Mouse (Mus musculus) lung, postnatal 10 days (tissue): ENCODE measurements around the gene Paxx.

Experiments used
- DNase-seq: peaks from one replicate; pipeline ENCODE4 v3.0.0; 2021

Paxx gene

DNA sequence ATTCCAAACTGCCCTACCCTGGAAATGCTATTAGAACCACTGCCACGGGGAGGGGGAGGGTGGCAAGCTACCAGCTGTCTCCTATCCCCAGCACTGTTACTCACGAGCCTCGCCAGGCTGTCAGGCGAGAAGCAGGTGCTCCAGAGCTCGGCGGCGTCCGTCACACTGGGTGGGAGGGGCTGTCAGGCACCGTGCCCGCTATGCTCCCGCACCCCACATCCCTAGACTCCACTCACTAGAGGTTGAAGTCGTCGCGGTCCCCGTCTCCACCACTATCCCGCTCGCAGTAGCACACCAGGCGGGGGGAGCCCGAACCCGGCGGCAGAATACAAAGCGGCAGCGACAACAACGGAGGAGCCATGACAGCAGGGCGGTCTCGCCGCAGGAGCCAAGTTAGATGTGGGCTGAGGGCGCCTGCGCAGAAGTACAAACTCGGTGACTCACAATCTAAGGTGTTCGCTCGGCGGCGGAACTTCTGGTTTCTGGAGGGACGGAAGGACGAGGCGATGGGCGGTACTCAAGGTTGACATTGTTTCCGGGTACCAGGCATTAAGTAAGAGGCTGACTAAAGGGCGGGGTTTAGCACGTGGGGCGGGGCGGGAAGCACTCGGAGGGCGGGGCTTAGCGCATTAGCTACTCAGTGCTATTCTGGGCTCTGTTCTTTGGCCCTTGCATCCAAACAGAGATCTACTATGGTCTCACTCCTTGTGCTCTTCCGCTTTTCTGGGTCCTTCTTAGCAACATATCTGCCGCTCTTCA lies at the start of gene Paxx:
TSS of gene Paxx (minus strand) at position 544 of the 759 bp plus-strand sequence.
- peak; percentile 96 for DNase-seq

DNA sequence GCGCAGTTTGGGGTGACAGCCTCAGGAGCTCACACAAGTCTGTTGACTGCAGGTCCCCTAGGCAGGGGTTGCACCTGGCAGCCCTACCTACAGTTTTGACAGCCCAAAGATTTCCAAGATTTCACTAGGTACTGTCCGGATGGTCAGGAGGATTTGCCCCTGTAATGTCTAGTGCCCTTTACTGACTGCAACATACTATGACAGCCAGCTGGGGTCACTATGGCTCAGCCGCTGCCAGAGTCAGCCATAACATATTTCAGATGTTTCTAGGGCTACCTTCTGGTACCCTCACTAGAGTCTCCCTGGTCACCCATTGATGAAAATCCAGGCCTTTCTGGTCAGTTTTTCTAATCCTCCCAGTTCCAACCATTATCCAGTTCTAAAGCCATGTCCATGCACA lies 49.0 kb upstream of the Paxx start:
- DNase-seq, result no peak

DNA sequence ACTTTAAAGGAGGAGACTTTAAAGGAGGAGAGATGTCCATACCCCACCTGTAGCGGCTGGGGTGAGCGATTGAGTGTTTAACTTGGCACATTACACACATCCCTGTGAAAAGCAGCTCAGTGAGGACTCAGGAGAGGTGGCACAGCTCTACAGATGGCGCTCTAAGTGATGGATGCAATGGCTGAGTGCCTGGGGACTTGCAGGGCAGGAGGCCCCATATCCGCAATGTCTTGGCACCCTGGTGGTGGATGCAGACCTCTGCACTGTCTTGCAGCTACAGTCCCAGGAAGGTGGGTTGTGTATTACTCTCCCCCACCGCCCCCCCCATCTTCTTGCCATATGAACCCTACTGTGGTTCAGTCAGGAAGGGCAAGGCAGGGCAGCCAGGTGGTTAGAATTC lies 46.1 kb upstream of the Paxx start:
- DNase-seq, result peak; percentile 54

DNA sequence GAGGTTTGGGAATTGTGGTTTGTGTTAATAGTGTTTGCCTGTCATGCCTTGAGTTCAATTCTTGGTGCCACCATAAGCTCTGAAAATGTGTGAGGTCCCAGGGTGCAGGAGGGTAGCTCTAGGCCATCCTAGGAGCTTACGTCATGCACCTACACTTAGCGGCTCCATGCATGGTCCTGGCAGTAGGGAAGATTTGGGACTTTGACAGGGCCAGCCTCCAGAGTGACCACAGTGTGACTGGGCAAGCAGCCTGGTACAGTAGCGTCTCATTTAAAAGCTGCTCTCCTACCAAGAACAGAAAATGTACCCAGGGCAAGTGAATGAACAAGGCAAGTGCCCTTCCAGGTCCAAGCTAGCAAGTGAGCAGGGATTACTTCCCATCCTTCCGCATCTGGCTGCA lies 45.0 kb upstream of the Paxx start:
- DNase-seq, result no peak

DNA sequence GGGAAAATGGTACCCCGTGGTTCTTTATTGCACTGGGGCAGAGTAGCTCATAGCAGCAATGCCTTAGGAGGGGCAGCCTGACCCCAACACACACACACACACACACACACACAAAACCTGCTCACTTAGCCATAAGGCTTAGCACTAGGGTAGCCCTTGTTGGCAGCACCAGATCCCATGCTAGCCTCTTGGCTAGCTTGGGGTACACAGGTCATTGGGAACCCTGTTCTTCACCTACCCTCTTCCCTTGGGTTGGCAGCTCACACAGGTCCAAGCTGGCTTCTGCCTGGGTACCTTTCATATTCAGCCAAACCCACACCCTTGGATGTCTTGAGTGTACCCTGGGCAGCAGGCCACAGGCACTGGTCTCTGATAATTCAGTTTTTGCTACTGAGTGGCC lies 44.1 kb upstream of the Paxx start:
- no peak for DNase-seq

DNA sequence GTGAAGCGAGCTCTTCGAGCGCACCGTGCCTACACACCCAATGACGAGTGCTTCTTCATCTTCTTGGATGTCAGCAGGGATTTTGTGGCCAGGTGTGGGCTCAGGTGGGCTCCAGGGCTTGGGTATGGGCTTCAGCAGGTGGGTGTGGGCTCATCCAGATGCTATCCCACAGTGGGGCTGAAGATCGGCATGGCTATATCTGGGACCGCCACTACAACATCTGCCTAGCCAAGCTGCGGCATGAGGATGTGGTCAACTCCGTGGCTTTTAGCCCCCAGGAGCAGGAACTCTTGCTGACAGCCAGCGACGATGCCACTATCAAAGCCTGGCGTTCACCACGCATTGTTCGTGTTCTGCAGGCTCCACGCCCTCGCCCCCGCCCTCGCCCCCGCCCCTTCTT lies 43.6 kb upstream of the Paxx start:
- no peak for DNase-seq

DNA sequence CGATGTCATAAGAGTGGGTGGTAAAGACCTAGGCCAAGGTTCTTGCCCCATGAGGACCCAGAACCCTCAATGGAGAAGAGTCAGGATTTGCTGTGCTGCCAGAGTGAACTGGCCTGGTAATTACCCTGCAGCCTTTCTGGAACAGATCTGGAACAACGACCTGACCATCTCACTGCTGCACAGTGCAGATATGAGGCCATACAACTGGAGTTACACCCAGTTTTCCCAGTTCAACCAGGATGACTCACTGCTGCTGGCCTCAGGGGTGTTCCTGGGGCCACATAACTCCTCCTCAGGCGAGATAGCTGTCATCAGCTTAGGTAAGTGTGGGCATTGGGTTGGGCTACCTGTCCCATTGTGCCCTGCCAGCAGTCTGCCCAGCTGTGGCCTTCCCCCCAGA lies 41.8 kb upstream of the Paxx start:
- no peak for DNase-seq

DNA sequence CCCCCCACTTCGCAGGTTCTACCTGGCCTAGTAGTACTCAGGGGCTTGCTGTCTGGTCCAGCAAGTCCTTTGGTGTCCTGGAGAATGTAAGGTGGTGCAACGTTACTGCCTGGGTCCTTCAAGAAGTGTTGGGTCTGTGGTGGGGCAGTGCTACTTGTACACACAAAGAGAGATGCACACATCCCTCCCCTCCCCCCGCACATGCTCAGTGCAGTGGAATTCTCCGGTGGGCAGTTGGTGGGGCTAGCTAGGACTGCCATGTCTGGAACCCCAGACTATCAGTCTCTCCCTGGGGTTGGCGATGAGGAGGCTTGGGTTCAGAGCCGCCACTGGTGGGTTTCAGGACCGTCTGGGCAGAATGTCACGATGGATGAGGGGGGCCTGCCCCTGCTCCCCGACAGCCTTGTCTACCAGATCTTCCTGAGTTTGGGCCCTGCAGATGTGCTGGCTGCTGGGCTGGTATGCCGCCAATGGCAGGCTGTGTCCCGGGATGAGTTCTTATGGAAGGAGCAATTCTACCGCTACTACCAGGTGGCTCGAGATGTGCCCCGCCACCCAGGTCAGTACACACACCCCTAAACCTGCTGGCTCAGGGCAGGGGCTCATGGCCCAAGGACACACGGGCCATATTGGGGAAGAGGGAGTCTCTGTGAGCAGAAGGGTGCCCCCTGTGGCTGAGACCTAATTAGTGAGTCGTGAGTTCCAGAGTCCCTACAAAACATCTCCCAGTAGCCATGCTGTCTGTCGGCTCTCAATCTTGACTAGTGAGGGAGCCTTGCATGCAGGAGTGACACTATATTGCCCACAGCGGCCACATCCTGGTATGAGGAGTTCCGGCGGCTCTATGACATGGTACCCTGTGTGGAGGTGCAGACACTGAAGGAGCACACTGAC lies 40.9 kb upstream of the Paxx start, which contains the start of gene C8g:
TSS of gene C8g (minus strand) at position 127 of the 894 bp plus-strand sequence.
- DNase-seq, result no peak

DNA sequence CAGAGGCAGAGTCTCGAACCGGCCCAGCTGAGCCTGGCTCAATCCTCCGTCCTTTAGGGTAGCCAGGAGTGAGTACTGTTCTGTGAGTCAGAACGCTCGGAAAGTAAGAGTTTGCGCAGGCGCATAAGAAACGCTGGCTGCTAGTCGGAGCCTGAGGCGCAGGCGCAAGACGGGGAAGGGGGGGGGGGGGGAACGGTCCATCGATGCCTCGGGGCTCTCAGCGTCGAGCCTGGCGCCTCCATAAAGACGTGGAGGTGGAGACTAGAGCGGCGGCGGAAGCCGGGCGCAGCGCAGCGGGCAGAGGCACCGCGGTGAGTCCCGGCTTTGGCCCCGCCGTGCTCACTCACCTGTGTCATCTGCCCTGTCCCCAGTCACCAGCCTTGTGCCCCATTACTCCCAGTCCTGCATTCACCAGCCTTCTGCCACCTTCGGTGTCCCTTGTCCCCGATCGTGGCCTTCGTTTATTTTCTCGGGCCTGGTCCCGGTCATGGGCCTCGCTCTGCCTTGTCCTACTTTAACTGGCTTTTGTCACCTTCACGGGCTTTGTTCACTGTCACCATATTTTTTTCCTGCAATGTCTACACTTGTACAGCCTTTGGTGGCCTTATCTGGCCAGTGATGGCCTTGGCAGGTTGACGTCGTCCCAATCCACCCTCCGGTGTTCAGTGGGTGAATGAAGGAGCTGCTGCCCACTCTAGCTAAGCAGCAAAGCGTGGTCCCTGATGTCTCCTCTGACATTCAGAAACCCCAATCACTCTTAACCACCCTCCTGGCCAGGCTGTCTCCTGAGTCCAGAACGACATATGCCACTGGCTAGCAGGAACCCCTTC lies 39.9 kb upstream of the Paxx start, which contains the start of gene Fbxw5:
TSS of gene Fbxw5 (plus strand) at position 175 of the 830 bp plus-strand sequence.
- peak; percentile 92 for DNase-seq

DNA sequence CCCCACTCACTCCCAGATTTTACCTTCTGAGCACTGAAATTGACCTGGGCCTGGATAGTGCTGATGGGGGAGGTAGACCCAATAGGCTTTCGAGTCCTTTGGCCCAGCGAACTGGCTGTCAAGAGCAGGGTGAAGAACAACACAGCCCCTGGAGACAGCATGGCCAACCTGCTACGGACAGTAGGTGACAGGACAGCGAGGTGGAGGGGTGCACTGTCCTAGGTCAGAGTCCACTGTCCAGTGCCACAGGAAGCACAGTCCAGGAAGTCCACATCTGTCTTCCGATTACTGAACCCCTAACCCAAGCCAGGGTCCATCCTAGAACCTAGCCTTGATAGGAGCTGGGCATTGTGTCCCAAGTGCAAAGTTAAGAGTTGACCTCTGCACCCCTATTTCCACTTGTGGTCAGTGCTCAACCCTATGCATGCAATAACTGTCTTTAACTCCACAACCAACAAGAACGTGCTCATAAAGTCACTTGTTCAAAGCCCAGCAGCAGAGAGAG lies 39.2 kb upstream of the Paxx start:
- no peak for DNase-seq

DNA sequence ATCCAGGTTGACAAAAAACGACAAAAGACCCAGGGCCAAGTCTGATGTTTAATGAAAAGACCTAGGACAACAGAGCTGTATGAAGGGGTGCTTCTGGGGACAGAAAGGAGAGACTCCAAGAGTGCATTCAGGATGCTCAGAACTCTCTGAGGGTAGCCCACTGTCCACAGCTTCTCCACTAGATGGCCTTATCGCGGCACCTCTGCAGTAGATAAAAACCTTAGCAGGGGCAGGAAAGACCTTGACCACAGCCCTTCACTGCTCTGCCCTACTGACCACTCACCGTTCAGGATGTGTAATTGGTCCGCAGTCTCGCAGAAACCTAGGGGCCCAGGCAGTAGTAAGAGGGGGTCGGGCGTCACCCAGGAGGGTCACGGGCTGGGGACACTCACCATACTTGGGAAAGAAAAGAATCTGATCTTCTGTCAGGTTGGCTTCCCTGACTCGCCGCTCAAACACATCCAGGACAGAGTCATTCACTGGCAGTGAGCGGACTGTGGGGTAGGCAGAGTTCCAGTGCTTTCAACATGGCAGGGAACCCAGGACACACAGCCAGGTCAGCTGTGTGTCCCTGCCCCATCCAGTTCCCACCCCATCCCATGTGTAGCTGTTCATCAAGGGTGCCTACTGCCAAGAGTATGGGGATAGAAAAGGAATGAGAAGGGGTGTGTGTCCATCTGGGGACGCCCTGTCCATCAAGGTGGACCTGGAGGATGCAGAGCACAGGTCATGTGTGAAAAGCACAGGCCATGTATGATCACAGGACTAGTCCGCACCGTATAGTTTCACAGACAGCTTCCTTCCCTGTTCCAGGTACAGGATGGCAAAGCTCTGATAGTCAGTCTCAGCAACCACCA lies 38.0 kb upstream of the Paxx start:
- DNase-seq, result no peak

DNA sequence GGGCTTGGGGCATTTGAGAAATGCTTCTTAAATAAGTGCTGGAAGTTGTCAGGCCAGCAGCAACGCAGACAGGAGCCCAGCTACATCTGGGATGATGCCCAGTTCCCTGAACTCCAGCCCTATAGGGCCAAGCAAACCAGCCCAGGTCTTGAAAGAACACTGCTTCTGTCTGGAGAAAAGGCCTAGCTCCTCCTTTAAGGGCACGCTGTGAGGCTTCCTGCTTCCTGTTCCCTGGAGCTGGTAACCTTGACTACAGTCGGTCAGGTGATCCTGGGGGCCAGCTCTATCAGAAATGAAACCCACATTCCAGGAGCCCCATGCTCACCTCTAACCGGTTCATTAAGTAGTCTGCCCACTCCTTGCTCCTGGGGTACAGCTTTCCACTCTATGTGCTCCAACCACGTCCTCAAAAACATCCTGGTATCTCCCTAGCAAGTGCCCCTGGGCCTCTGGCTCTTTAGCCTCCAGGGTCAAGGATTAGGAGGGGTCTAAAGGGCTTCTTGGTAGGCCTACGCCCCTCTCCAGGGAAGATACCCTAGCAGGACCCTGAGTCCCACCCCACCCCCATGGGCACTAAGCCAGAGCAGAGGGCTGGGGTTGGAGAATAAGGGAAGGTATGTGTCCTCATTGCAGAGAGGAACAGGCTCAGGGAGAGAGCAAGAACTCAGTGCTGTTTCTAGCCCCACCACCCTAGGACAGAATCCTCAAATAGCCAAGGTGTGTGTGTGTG lies 37.1 kb upstream of the Paxx start:
- peak; percentile 25 for DNase-seq

DNA sequence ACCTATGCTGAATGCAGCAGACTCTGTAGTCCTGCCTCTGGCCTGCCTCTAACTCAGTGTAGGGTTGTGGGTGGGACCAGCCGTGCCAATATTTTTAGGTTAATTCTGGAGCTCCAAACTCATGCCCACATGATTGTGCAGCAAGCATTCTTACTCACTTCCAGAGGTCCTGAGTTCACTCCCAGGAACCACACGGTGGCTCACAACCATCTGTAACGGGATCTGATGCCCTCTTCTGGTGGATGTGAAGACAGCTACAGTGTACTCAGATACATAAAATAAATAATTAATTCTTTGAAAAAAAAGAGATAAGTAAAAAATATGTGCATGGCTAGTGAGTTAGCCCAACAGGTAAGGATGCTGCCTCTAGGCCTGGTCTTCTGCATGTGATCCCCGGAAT lies 35.6 kb upstream of the Paxx start:
- DNase-seq, result peak; percentile 41

DNA sequence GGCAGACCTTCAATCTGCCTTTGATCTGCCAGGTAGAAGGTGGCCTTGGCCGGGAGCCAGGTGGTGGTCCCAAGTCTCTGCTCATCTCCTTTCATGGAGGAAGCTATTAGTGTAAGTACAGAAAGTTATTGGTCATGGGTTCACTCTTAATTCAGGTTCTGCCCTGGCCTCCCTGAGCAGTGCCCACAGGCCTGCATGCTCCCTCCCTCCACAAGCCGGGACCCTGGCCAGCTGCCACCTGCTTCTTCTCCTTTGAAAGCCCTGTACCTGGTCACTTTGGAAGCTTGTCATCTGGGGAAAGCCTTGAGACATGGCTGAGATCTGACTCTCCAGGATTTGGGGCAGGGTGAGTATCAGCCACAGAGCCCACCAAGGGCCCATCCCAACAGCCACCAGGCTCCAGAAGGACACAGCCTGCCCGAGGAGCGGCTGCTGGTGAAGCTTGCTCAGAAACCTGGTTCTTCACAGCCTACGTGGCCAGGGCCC lies 32.6 kb upstream of the Paxx start, which contains the start of gene Lcn12:
TSS of gene Lcn12 (minus strand) at position 436 of the 486 bp plus-strand sequence.
- no peak for DNase-seq

DNA sequence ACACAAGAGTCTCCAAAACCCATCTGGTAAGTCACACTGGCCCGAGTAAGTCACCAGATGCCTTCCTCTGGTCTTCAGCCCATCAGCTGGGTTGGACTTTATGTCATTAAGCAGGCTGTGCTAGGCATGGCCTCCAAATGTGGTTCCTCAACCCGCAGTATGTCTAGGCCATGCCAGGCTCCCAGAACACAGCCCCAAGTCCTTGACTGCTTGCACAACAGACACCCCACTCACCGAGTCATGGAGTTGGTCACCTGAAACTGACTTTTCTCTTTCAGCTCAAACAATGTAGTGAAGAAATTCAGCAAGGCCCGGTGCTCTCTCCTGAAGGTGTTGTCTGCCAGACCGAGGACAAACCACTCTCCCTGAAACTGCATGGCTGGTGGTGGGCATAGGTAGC lies 32.1 kb upstream of the Paxx start:
- DNase-seq, result no peak

DNA sequence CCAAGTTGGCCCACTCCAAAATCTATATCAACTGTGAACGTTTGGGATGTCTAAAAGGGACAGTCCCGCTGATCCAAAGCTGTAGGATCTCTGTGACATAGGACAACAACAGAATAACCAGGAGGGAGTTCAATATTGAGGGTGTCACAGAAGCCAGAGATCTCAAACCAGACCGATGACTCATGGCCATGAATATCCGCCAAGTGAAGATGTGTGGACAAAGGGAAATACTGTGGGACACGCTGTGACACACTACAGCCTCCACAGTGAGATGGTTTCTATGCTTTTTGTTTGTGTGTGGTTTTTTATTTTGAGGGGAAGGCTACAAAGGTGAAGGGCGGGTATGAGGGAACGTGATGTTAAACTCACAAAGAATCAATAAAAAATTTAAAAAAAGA lies 27.8 kb upstream of the Paxx start:
- no peak for DNase-seq

DNA sequence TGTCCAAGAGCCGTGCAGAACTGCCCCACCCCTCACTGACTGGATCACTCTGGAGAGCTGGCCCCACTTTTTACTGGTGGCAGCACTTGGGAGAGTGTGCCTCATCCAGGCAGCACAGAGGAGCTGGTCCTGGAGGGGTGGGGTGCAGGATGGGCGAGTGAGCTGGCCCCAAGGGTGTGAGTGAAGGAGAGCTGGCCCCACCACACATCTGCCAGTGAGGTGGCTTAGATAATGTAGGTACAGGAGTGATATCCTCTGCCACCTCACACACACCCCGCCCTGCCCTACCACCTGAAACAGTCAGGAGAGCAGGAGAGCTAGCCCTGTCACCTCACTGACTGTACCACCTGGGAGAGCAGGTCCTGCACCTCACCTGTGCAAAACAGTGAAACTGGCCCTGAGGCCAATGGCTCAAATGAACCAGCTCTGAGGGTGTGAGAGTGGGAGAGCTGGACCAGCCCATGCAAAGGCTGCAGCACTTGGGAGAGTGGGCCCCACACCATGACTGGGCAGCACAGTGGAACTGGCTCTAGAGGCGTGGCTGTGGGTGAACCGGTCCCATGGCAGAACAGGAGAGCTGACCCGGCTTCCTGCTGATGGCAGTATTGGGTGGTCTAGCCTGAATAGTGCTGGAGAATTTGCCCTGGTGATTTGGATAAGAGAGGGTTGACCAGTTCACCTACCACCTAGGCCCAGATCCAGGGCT lies 27.2 kb upstream of the Paxx start:
- no peak for DNase-seq

DNA sequence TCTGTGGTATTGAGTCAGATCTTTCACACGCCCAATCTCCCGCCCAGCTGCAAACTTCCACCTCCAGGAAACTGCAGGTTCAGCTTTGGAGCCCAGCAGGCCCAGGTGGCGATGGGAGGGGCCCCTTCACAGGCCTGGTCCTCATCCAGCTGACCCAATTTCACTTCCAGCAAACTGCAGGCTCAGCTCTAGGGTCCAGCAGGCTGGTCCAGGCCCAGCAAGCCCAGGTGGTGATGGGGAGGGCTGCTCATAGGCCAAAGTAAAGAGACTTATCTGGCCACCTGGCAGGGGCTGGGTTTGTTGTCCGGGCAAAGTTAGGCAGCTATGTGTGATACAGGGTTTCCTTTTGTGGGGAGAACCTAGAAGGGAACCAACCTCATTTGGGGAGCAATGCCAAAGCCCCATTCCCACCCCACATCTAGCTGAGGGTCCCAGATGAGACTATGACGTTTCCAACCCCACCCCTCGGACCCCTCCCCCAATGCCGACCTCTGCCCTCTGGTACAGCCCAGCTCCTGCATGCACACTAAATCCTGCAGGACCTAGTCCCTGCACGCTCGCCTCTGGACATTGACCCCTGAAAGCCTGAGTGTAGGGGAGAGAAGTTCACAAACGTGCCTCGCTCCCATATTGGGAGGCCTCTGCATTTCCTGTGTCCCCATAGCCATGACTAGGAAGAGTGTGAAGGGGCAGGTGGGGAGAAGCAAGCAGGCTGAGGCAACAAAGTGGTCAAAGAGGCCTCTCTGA lies 24.2 kb upstream of the Paxx start:
- DNase-seq, result no peak

DNA sequence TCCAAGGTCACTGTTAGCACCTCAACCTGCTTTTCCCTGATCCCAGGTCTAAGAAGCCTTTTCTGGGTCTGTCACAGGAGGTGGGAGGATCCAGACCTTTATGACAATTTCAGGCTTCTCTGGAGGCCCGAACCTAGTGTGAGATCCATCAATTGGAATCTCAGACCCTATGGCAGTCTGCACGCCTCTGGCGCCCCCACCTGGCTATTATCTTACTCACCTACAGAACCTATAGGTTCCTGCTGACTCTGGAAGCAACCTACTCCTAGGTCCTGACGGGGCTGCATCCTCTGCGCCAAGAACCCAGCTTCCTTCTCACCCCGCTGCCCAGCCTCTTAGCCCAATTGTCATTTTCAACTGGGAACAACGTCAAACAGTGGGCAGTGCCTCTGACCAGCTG lies 22.1 kb upstream of the Paxx start:
- no peak for DNase-seq
